Mouse (Mus musculus): Measurements from ENCODE around the gene Lzic. TPM values are rescaled to one million over a fixed set of nuclear protein-coding genes. Genes with fewer than 3 reads are reported as not detected.
"Not testable (repeated sequence)": the region's sequence is repeated elsewhere in the genome, so short reads cannot be mapped to it uniquely, and the experiment has no call there.

Gene Lzic
- polyA plus RNA-seq, 1 experiment from 2014 or later: 58.5 TPM

DNA sequence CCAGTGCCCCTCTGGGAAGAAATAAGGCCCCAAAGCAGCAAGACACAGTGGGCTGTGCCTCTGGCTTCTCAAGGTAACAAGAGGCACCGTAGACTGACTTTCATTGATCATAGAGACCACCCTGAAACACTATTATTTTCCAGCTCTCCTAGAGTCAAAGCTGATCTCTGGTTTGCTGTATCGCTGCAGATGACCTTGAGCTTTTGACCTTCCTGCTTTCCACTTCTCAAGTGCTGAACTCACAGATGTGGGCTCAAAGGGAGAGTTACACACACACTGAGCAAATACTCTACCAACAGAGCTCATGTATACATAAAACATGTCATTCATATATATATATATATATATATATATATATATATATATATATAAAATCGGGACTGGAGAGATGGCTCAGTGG is 34.4 kb upstream of the Lzic start:
- no peak overlapping the region for H3K4me3 ChIP-seq (ENCODE audit: low read depth, low read length)

DNA sequence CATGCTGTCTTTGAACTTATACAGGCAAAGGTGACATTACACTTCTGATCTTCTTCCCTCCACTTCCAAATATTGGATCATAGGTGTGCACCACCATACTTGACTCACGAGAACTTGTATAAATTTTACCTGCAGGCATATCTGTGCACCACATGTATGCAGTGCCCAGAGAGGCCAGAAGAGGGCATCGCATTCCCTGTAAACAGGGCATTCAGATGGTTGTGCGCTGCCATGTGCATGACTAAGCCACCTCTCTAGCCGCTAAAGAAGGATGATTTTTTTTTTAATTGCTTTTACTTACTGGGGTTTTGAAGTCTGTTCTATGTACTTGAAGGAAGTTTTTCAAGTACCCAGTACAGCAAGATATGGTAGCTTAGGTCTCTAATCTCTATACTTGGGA is 31.4 kb upstream of the Lzic start:
- Histone ChIP-seq H3K27ac (replicated peaks; ENCODE audit: low read depth, low read length) (no peak overlapping the region), H3K4me2 (ENCODE audit: low read depth, low read length) (no peak overlapping the region), H3K9ac (replicated peaks; ENCODE audit: low read length) (no peak overlapping the region), H3K9me3 (replicated peaks; ENCODE audit: control insufficient read depth, low read length) (no peaks in the 10 kb centered on the region), H3K4me3 (ENCODE audit: low read depth, low read length) (no peak overlapping the region), H3K27me3 (ENCODE audit: control insufficient read depth, insufficient read depth, low read length) (no peaks in the 10 kb centered on the region), H3K4me1 (ENCODE audit: control insufficient read depth, insufficient read depth, low read length) (no peaks in the 10 kb centered on the region), H3K36me3 (replicated peaks; ENCODE audit: control insufficient read depth, insufficient read depth, low read depth, low read length) (no peaks in the 10 kb centered on the region)
- ATAC-seq (replicated peaks; ENCODE audit: insufficient number of reproducible peaks, low FRiP score, low TSS enrichment, low read depth) (no peak), DNase-seq (ENCODE audit: low spot score) (peak; percentile 29)
- WGBS: 83% methylated on average over 4 of the region's 4 CpGs

More for the DNA sequence above, 34.4 kb upstream of the Lzic start:
- WGBS: 83% methylated on average over 3 of the region's 3 CpGs
- H3K4me2 ChIP-seq (ENCODE audit: low read depth, low read length): no peak overlapping the region
- no peak for ATAC-seq (replicated peaks; ENCODE audit: insufficient number of reproducible peaks, low FRiP score, low TSS enrichment, low read depth)
- DNase-seq (ENCODE audit: low spot score): no peak
- no peaks in the 10 kb centered on the region for H3K4me1 ChIP-seq (ENCODE audit: control insufficient read depth, insufficient read depth, low read length)
- no peak overlapping the region for H3K27ac ChIP-seq (replicated peaks; ENCODE audit: low read depth, low read length)
- no peak overlapping the region for H3K9ac ChIP-seq (replicated peaks; ENCODE audit: low read length)
- H3K36me3 ChIP-seq (replicated peaks; ENCODE audit: control insufficient read depth, insufficient read depth, low read depth, low read length): no peaks in the 10 kb centered on the region
- H3K27me3 ChIP-seq (ENCODE audit: control insufficient read depth, insufficient read depth, low read length): no peaks in the 10 kb centered on the region
- H3K9me3 ChIP-seq (replicated peaks; ENCODE audit: control insufficient read depth, low read length): no peaks in the 10 kb centered on the region

DNA sequence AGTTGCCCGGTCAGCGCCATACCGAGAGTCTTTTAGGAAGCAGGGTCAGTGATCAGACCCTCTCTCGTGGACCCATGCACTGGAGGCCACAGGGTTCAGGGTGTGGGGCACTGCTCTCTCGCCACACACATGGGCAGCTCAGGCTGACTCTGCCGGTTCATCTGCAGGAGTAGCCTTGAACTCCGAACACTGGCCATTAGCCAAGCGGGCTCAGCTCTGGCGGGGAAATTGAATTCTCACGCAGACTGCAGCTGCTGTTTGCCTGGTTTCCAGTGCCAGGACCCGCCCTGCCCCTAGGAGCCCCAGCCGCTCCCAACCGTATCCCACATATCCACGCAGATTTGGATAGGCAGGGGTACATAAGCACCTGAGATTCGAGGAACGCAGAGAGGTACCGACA is 30.8 kb upstream of the Lzic start:
- H3K36me3 ChIP-seq (replicated peaks; ENCODE audit: control insufficient read depth, insufficient read depth, low read depth, low read length): no peaks in the 10 kb centered on the region
- WGBS: 83% methylated on average over 17 of the region's 17 CpGs
- H3K4me1 ChIP-seq (ENCODE audit: control insufficient read depth, insufficient read depth, low read length): no peaks in the 10 kb centered on the region

DNA sequence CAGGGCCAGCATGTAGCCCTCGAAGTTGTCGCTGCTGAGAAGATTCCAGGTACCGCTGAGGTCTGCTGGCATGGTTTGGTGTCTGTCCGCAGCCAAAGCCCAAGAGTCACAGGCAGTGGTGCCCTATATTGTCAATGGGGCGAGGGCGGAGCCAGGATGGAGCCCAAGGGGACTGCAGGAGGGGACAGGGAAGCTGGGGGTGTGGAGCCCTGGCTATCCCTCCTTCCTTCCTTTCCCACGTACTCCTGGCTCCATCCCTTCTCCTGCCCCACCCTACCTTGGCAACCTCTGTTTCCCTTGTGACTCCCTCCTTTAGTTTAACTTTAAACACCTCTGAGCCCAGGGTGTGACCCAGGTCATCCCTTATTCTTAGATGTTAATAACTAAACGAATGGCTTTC is 30.1 kb upstream of the Lzic start, which contains the start of gene Rbp7:
Rbp7 (minus strand) TSS at position 100 of the 400 bp plus-strand sequence.
- no peak for ATAC-seq (replicated peaks; ENCODE audit: insufficient number of reproducible peaks, low FRiP score, low TSS enrichment, low read depth)
- 56% methylated on average over 8 of the region's 8 CpGs for WGBS
- no peaks in the 10 kb centered on the region for H3K36me3 ChIP-seq (replicated peaks; ENCODE audit: control insufficient read depth, insufficient read depth, low read depth, low read length)
- H3K27ac ChIP-seq (replicated peaks; ENCODE audit: low read depth, low read length): no peak within 1 kb of the TSS
- no peak within 1 kb of the TSS for H3K4me2 ChIP-seq (ENCODE audit: low read depth, low read length)
- no peaks in the 10 kb centered on the region for H3K4me1 ChIP-seq (ENCODE audit: control insufficient read depth, insufficient read depth, low read length)
- no peak within 1 kb of the TSS for H3K9ac ChIP-seq (replicated peaks; ENCODE audit: low read length)
- H3K27me3 ChIP-seq (ENCODE audit: control insufficient read depth, insufficient read depth, low read length): no peaks in the 10 kb centered on the region
- DNase-seq (ENCODE audit: low spot score): no peak
- no peak within 1 kb of the TSS for H3K4me3 ChIP-seq (ENCODE audit: low read depth, low read length)
- H3K9me3 ChIP-seq (replicated peaks; ENCODE audit: control insufficient read depth, low read length): no peaks in the 10 kb centered on the region

More for the DNA sequence above, 30.8 kb upstream of the Lzic start:
- Histone ChIP-seq H3K9me3 (replicated peaks; ENCODE audit: control insufficient read depth, low read length) (no peaks in the 10 kb centered on the region), H3K27ac (replicated peaks; ENCODE audit: low read depth, low read length) (no peak overlapping the region), H3K27me3 (ENCODE audit: control insufficient read depth, insufficient read depth, low read length) (no peaks in the 10 kb centered on the region), H3K4me3 (ENCODE audit: low read depth, low read length) (no peak overlapping the region), H3K9ac (replicated peaks; ENCODE audit: low read length) (no peak overlapping the region), H3K4me2 (ENCODE audit: low read depth, low read length) (no peak overlapping the region)
- no peak for DNase-seq (ENCODE audit: low spot score)
- no peak for ATAC-seq (replicated peaks; ENCODE audit: insufficient number of reproducible peaks, low FRiP score, low TSS enrichment, low read depth)

DNA sequence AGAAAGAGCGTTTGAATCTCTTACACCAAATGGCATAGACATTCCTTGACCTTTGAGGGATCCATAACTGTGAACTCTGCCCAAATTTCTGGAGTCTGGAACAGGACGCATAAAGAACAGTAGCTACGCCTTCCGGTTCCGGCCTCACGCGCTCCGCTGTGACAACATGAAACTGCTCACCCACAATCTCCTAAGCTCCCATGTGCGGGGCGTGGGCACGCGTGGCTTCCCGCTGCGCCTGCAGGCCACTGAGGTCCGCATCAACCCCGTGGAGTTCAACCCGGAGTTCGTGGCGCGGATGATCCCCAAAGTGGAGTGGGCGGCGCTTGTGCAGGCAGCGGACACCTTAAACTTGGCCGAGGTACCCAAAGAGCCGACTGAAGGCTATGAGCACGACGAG is 27.9 kb upstream of the Lzic start:
- not testable (repeated sequence) for DNase-seq (ENCODE audit: low spot score); H3K4me1 ChIP-seq (ENCODE audit: control insufficient read depth, insufficient read depth, low read length); ATAC-seq (replicated peaks; ENCODE audit: insufficient number of reproducible peaks, low FRiP score, low TSS enrichment, low read depth); H3K27me3 ChIP-seq (ENCODE audit: control insufficient read depth, insufficient read depth, low read length); H3K9ac ChIP-seq (replicated peaks; ENCODE audit: low read length); H3K4me3 ChIP-seq (ENCODE audit: low read depth, low read length); H3K27ac ChIP-seq (replicated peaks; ENCODE audit: low read depth, low read length); H3K36me3 ChIP-seq (replicated peaks; ENCODE audit: control insufficient read depth, insufficient read depth, low read depth, low read length); H3K4me2 ChIP-seq (ENCODE audit: low read depth, low read length); H3K9me3 ChIP-seq (replicated peaks; ENCODE audit: control insufficient read depth, low read length)
- WGBS: 87% methylated on average over 25 of the region's 27 CpGs

DNA sequence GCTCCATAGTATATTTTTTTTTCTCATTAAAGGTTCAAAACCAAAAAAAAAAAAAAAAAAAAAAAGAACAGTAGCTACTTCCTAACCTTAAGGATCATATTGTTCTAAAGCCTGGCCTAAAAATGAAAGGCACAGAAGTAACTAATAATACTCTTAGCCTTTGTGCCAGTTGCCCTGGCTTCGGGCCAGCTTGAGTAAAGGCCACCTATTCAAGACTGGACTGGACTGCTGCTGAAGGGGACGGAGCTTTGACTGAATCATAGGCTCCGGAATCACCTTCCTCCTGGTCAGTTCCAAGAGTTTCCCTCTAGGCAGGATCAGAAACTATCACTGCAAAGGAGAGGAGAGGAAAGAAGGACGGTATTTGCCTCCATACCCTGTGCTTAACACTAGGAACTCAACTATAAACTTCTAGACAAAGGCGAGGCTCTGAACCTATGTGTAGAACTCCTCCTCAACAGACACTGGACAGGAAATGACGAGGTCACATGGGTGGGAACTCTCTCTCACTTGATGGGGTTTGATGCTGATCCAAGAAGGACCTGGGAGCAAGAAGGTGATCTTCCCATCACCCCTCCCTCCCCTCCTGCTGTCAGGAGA is 27.1 kb upstream of the Lzic start:
- H3K9me3 ChIP-seq (replicated peaks; ENCODE audit: control insufficient read depth, low read length): no peaks in the 10 kb centered on the region
- no peaks in the 10 kb centered on the region for H3K27me3 ChIP-seq (ENCODE audit: control insufficient read depth, insufficient read depth, low read length)
- no peak overlapping the region for H3K9ac ChIP-seq (replicated peaks; ENCODE audit: low read length)
- WGBS: 79% methylated on average over 6 of the region's 6 CpGs
- H3K4me2 ChIP-seq (ENCODE audit: low read depth, low read length): no peak overlapping the region
- H3K27ac ChIP-seq (replicated peaks; ENCODE audit: low read depth, low read length): no peak overlapping the region
- DNase-seq (ENCODE audit: low spot score): no peak
- H3K4me3 ChIP-seq (ENCODE audit: low read depth, low read length): no peak overlapping the region
- H3K36me3 ChIP-seq (replicated peaks; ENCODE audit: control insufficient read depth, insufficient read depth, low read depth, low read length): no peaks in the 10 kb centered on the region
- ATAC-seq (replicated peaks; ENCODE audit: insufficient number of reproducible peaks, low FRiP score, low TSS enrichment, low read depth): no peak
- no peaks in the 10 kb centered on the region for H3K4me1 ChIP-seq (ENCODE audit: control insufficient read depth, insufficient read depth, low read length)

DNA sequence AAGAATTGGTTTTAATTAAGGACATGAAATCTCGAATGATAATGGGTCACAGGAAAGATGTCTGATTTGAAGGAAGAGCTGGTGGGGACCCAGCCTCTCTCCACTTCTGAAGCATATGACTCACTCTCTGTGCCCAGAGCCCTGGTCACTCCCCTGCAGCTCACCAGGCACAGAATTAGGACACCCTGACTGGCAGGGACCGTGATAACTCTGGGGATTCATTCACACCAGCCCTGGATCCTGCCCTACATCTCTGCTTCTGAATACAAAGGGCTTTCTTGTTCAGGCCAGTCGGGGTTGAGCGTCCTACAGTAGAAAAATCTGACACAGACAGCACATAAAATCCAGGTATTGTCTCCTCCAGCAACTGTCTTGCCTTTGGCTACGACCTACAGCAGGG is 26.5 kb upstream of the Lzic start:
- Histone ChIP-seq H3K4me1 (ENCODE audit: control insufficient read depth, insufficient read depth, low read length) (no peaks in the 10 kb centered on the region), H3K27me3 (ENCODE audit: control insufficient read depth, insufficient read depth, low read length) (no peaks in the 10 kb centered on the region), H3K4me2 (ENCODE audit: low read depth, low read length) (no peak overlapping the region), H3K9ac (replicated peaks; ENCODE audit: low read length) (no peak overlapping the region), H3K4me3 (ENCODE audit: low read depth, low read length) (no peak overlapping the region), H3K9me3 (replicated peaks; ENCODE audit: control insufficient read depth, low read length) (no peaks in the 10 kb centered on the region), H3K27ac (replicated peaks; ENCODE audit: low read depth, low read length) (no peak overlapping the region), H3K36me3 (replicated peaks; ENCODE audit: control insufficient read depth, insufficient read depth, low read depth, low read length) (no peaks in the 10 kb centered on the region)
- DNase-seq (ENCODE audit: low spot score) (no peak), ATAC-seq (replicated peaks; ENCODE audit: insufficient number of reproducible peaks, low FRiP score, low TSS enrichment, low read depth) (no peak)
- 28% methylated on average over 5 of the region's 5 CpGs for WGBS

DNA sequence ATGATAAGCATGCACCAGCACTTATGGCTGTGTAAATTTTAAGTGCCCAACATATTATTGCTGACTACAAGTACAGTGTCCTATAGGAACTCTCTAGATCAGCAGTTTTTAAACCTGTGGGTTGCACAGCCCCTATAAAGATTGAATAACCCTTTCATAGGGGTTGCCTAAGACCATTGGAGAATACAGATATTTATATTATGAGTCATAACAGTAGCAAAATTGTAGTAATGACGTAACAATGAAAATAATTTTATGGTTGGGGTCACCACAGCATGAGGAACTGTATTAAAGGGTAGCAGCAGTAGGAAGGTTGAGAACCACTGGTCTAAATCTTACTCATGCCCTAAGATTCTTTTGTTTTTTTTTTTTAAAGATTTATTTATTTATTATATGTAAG is 25.6 kb upstream of the Lzic start:
- ATAC-seq (replicated peaks; ENCODE audit: insufficient number of reproducible peaks, low FRiP score, low TSS enrichment, low read depth) (no peak), DNase-seq (ENCODE audit: low spot score) (no peak)
- WGBS: 91% methylated on average over 1 of the region's 1 CpGs
- Histone ChIP-seq H3K4me3 (ENCODE audit: low read depth, low read length) (no peak overlapping the region), H3K36me3 (replicated peaks; ENCODE audit: control insufficient read depth, insufficient read depth, low read depth, low read length) (no peaks in the 10 kb centered on the region), H3K27me3 (ENCODE audit: control insufficient read depth, insufficient read depth, low read length) (no peaks in the 10 kb centered on the region), H3K4me1 (ENCODE audit: control insufficient read depth, insufficient read depth, low read length) (no peaks in the 10 kb centered on the region), H3K9me3 (replicated peaks; ENCODE audit: control insufficient read depth, low read length) (no peaks in the 10 kb centered on the region), H3K9ac (replicated peaks; ENCODE audit: low read length) (no peak overlapping the region), H3K4me2 (ENCODE audit: low read depth, low read length) (no peak overlapping the region), H3K27ac (replicated peaks; ENCODE audit: low read depth, low read length) (no peak overlapping the region)
